Mouse (Mus musculus) activated CD4-positive, CD25-positive, alpha-beta regulatory T cell, adult 4 months (primary cell): ENCODE measurements at regions not wholly inside any gene's neighbourhood (a gene's known extent, or its start where the extent isn't known, plus 50 kb on each side); places are given as distances from the start of the nearest gene placed in this dataset.
A peak's percentile ranks its signal among the peaks of the same experiment; 100 is the strongest.

Experiments used
- ATAC-seq: one replicate; pipeline ENCODE4 v1.8.0; 2017

DNA sequence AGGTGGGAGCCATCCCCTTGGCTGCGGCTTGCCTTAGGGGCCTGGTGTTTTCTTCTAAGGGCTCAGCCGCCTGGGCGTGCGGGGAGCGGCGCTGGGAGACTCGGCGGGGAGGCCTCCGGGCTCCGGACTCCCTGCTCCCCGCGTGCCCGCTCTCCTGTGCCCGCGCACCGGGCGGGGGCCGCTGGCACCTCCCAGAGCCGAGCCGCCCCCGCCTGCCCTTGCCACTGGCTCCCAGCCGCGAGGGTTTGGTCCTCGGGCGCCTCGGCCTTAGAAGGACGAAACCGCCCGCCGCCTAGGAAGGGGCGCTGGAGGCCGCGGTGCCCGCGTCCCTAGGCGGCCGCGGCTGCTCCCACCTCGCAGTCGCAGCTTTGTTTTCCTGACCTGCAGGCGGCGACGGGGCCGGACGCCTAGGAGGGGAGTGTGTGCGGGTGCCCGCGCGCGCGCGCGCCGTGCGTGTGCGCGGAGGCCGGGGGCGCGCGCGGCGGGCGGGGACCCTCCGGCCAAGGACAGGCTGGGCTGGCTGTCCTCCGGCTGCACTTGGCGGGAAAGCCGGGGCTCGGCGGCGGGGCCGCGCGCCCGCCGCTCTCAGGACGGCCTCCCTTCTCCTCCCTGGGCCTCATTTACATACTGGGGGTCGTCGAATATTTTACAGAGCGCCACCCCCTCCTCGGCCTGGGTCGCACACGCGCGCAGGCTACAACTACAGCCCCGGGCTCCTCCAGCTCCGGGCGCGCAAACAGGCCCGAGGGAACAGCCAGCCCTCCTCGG, 227.1 kb downstream of the Mef2c start:
- ATAC-seq, result peak; percentile 17

- ATAC-seq, result no peak
Measured at GRCm38 (mm10) chr13:83731481-83732006, 227.7 kb downstream of the Mef2c start.

DNA sequence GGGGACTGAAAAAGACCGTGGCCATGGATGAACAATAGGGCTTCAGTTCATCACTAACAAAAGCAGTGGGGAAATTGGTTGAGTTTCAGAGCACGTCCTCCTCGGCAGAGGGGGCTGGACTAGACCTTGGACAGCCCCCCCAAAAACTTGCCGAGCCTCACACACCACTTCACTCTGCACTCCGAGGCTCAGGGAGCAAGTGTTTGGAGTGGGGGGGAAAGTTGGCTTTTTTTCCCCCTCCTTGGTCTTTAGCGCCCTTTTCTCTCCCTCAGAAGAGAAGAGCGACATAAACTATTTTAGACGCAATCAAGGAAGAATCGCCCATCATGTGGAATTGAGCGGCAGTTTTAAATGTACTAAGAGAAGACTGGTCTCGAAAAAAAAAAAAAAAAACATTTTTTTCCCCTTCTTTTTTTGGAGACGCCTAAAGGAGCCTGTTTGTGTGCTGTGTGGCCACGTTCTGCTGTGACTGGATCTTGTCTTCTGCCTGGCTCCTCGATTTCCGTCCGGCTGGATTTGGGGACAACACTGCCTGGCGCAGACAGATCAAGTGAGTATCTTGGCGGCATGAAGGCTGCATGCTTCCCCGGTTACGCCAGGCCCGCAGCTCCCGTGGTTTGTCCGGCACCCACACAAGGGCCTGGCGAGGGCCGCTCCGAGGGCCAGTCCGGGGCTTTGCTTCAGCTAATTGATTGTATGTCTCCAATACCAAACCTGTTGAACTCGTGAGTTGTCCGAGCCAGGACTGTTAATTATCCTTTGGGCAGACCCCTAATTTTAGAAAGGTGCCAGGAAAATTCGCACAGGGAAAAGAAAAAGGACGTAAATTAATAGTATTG, 228.7 kb downstream of the Mef2c start:
- no peak for ATAC-seq

DNA sequence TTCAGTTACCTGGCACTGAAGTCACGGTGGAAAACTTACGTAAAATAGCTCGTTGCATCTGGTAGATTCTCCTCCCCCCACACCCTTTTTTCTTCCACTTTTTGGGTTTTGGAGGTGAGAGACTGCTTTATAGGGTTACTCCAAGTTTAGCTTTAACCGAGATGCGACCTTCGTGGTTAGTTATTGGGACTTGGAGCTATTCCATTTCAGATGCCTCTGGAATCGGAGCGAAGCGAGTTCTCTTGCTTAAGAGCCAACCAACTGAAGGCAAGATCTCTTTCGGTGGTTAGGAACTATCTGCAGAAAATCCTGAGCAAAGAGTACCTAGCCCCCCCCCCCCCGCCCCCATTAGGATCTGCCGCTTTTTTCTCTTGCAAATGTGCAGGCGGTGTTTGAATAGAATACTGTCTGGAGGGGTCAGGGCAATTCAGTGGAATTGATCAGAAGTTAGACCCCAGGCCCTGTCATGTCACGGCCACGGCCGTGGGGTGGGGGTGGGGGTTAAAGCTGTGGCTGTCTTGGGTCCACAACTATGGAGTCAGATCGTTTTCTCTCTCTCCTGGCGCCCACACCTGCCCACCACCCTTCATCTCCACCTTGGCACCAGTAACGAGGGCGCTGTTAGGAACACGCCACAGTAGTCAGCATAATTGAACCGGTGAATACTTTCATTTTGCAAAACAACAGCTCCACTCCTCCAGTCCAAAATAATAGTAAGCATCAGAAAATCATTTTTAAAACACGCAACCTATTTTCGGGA, 229.6 kb downstream of the Mef2c start:
- ATAC-seq, result no peak

GRCm38 (mm10) chr13:83733991-83734610, 230.3 kb downstream of the Mef2c start:
- ATAC-seq, result no peak

DNA sequence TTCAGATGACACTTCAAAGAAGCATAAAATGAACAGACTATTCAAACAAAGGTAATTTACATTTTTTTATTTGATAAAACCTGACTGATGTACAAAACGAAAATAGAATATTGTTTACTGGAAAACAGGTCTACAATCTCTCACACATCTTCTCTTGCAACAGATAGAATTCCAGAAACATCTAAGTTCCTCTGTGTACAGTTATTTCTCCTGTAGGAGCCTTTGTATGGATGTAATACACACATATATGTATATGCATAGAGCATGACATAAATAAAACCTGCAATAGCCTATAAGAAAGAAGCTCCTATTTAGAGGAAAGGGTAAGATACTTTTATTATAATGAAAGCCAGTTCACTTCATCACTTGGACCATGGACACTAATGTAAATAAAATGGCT, 230.8 kb downstream of the Mef2c start:
- no peak for ATAC-seq

DNA sequence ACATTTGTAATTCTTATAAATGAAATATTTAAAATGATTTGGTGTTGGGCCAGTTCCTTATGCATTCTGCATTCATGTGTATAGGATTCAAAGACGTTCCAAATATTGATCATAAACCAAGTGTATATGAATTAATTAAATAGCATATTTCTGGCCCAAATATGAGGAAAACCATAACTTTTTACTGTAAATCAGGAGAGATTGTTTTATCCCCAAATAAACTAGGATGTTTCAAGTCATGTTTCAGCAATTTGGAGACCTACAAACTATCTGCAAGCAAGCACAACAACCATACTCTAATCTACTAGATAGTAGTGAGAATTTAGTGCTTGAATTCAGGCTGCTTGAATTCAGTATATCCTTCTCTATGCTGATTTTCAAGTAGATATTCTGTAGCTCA, 231.3 kb downstream of the Mef2c start:
- no peak for ATAC-seq

- no peak for ATAC-seq
Measured at GRCm38 (mm10) chr13:83735631-83736475, 232.0 kb downstream of the Mef2c start.

GRCm38 (mm10) chr13:83737031-83737825, 233.4 kb downstream of the Mef2c start:
- ATAC-seq, result no peak

GRCm38 (mm10) chr13:83737826-83738527, 234.1 kb downstream of the Mef2c start:
- ATAC-seq, result peak; percentile 41

DNA sequence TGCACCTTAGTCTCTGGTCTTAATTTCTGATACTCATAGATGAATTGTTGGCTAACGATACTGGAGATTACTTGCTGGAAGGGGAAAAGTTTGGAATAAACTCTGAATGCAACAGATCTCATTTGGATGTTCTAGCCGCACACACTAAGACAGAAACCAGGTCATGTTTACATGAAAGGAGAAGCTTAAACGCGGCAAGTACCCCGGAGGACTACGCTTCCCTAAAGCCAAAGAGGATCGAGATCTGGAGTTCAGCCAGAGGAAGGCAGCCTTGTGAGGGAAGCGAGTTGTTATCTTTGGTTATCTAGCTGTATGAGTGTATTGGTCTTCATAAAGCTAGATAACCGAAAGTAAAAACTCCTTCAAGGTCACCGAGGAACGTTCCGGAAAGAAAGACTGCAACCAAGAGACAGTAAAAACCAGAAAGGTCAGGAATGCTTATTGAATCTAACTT, 234.7 kb downstream of the Mef2c start:
- ATAC-seq, result peak; percentile 24

DNA sequence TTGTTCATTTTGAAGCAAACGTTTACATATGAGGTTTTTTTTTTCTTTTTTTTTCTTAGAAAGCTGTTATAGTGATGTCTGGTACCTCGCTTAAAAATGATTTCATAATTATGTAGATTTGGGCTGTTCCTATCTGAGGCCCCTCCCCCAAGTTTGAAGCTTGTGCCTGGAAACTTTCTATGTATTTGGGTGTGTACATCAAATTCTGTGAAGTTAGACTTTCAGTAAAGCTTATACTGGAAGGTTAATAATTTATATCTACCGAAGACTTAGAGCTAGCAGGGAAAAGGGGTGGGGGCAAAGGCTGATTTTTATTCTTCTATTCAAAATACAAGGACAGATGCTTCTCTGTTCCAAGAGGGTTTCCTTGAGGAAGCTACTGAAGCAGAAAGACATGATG, 235.3 kb downstream of the Mef2c start:
- ATAC-seq, result no peak

- no peak for ATAC-seq
Measured at GRCm38 (mm10) chr13:83739541-83740061, 235.8 kb downstream of the Mef2c start.

DNA sequence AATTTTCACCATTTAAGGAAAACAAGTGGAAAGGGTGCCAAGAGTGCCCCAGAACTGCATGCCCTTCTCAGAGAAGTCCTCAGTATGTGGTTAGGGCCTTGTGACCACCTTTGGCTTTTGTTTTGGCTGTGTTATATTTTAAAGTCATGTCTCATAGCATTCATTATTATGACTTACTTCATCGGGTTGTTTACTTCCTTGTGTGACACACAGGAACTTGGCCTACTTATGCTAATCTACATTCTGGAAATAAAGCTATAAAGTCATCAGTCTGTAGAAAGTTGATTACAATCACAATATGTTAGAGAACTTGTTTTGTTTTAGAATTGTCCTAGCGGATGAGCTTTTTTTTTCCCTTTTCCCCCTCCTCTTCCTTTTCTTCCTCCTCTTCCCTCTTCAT, 236.3 kb downstream of the Mef2c start:
- ATAC-seq, result no peak

- ATAC-seq, result no peak
Measured at GRCm38 (mm10) chr13:83740771-83741170, 236.9 kb downstream of the Mef2c start.

- no peak for ATAC-seq
Measured at GRCm38 (mm10) chr13:83741591-83742021, 237.8 kb downstream of the Mef2c start.

DNA sequence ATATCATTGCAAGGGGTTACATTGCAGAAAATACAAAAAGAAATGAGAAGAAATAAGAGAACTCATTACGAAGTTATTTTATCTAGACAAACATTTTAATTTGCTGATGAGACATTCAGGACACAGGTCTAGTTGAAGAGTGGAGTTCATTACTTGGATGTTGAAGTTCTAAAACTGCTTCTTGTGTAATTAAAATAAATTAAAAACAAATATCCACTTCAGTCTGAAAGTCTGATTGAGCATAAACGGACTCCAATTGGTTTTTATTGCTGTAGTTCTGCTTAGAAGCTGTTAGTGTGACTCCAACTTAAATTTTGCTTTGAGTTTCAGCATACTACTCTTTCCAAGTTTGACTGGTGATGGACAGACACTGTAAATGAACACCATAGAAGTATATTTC, 238.3 kb downstream of the Mef2c start:
- no peak for ATAC-seq

GRCm38 (mm10) chr13:83742546-83742945, 238.7 kb downstream of the Mef2c start:
- no peak for ATAC-seq

- no peak for ATAC-seq
Measured at GRCm38 (mm10) chr13:83743381-83743780, 239.5 kb downstream of the Mef2c start.
